Mouse (Mus musculus) c-Kit-positive CD71-positive TER-119-negative erythroid progenitor cells, embryonic 14.5 days (primary cell): ENCODE results near the gene Zbtb21.
"Not testable (repeated sequence)": the region's sequence is repeated elsewhere in the genome, so short reads cannot be mapped to it uniquely, and the experiment has no call there.

Experiments
- DNase-seq: peaks from one replicate; pipeline ENCODE4 v3.0.0-alpha.2; 2013; ENCODE audit warnings: low read depth

Gene Zbtb21

DNA sequence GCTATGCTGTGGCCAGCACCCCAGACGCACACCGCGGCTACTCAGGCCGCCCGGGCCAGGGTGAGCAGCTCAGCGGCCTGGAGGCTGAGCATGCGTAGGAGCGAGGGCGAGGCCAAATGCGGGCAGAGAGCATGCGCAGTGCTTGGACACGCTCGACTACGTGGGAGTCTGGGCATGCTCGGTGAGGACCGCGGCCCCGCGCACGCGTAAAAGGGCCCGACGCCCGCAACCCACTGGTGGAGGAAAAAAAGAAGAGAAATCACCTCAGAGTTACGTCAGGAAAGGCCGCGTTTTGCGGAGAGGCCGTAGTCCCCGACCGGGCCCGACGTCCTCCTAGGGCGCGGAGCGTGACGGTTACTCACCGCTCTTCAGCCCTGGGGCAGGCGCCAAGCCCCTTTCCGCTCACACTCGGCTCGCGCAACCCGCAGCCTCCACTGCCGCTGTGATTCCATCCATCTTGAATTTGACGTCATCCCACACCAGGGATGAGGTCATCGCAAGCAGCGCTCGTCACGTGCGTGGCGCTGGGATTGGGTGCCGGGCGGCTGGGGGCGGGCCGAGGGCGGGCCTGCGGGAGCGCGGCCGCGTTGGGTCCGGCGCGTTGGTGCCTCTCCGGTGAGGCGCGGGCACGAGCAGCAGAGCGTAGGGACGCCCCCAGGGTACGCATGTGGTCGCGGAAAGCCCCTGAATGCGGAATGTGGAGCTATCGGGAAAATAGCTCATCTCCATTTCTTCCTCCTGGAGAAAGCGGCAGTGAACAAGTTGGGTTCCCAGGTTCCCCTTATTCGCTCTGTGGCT, at the start of gene Zbtb21, which contains the start of gene C2cd2:
Zbtb21 (minus strand) TSS at position 472 of the 798 bp plus-strand sequence.
C2cd2 (minus strand) TSS at position 448 of the 798 bp plus-strand sequence.
- DNase-seq, result peak; percentile 89

DNA sequence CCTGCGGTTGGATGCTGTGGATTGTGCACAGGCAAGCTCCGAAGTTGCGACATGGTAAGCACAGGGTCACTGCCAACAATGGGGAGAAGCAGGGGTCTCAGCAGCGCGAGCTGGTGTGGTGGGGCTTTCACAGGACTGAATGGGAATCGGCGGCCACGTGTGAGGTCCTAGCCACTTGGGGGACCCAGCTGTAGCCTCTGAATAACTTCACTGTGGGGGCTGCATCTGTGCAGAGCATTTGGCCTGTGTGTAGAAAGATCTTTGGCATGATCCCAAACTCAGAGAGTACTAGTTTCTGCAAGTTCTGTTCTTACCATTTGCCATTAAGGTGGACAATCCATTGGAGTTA, 34.9 kb upstream of the Zbtb21 start:
- DNase-seq, result not testable (repeated sequence)

DNA sequence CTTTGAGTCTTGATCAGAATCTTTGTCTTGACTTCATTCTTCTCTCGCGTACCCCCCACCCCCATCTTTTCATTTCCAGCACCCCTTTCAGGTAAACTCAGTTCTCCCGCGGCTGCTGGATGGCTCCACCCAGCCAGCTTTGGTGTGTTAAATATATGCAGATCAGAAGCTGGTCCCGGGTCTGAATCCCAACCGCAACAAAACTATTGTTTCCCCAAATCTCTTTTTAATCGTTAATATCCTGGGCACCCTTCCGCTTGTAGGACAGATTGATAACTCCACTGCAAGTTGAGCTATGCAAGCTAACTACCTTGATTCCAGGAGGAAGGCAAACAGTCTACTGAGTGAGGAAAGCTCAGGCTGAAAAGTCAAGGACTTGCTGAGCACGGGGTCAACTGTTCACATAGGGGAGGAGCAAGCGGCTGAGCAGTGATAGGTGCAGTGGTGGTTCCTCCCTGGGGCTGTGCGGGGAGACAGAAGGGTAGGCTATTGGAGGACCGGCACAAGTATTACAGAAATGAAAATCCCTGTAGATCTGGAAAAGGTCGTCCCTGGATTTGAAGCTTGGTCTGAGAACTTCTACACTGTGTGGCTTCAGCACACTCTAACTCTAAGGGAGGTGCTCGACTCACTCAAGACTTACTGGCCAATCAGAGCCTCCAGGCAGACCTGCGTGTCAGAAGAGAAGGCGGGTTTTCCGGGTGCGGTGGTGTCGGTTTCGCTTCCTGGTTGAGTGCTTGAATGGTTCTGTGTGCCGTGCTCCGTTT, 34.4 kb upstream of the Zbtb21 start, which contains the start of gene B230307C23Rik:
B230307C23Rik (plus strand) TSS at position 700 of the 767 bp plus-strand sequence.
- peak; percentile 85 for DNase-seq

DNA sequence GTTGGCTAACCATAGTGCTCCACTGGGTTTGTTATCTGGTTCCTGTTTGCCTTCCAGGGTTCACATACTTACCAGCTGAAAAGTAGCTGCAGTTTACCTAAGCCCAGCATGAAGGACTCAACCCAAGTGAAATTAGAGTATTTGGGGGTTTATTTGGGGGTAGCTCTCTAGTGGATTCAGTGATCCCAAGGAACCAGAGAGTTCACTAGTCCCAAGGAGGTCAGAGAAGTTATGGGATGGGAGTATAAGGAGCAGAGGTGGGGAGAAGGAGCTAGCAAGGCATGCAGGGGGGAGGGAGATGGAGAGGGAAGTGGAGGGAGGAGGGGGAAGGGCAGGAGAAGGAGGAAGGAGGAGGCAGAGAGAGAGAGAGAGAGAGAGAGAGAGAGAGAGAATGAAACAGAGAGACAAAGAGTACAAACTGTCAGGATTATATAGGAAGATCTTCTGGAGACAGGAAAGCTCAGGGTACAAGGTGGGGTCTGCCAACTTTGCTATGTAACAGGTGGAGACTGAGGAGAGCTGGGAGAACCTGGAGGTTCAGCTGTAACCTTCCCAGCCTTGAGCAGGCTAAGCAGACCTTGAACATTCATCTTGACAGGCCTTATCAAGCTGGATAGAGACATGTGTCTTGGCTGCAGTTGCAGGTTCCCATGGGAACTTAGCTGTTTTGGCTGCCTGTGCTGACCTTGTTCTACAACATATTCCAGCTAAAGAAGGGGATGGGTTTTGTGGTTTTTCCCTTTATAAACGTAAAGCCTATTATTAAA, 33.6 kb upstream of the Zbtb21 start:
- DNase-seq, result no peak

DNA sequence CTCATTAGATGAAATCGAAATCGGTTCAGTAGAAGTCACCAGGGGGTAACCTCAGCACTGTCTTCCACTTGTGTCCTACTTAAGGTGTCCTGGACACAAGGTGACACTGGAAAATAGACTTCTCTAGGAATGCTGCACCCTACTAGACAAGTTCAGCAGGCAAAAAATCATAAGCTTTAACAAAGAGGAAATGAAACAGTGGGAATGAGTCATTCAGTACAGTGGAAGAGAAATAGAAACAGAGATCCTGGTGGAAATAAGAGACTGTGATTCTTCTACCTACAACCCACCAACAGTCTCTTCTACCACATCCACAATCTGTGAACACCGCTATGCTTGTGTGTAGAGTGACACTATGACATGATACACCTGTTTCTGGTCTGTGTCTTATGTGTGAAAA, 30.1 kb upstream of the Zbtb21 start:
- not testable (repeated sequence) for DNase-seq

DNA sequence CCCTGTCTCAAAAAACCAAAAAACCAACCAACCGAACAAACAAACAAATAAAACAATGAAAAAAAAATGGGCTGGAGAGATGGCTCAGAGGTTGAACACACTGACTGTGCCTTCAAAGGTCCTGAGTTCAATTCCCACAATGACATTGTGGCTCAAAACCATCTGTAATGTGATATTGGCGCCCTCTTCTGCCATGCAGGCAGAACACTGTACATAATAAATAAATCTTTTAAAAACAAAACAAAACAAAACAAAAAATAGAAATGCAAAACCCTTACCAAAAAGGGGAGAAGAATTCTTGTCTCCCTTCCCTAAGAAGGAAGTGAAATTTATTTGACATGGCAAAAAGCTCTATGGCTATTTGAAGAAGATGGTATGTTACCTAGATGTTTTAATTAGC, 29.1 kb upstream of the Zbtb21 start:
- no peak for DNase-seq

DNA sequence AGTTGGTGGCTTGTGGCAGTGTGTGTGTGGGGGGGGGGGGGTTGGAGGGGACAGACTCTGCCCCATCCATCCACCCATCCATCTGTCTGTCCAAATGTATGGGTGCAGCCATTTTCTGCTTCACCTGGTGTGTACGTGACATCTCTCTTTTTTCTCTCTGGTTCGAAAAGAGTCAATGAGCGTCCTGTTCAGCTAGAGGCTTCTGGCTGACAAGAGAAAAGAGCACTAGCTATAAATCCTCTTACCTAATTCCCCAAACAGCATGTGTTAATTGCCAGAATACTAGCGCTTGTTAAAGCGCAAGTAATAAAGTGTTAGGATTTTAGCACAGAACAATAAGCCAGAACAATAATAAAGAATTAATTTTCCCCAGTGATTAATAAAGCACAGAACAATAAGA, 22.2 kb upstream of the Zbtb21 start:
- no peak for DNase-seq

DNA sequence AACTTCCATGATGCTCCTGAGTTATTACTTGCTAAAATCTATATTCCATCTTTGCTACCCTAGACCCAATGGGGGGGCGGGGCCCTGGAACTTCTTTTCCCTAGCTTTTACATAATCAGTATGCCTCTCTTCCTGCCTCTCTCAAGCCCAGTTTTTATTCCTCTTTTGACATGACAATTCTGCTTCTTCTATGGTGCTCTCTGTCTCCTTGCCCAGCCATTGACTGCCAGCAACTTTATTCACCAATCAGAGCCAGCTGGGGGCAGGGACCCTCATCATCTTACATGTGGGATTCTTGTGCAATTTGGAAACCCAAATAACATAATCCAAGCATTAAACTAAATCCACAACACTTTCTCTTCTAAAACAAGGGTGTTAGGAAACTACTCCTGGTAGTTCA, 18.9 kb upstream of the Zbtb21 start:
- DNase-seq, result no peak

DNA sequence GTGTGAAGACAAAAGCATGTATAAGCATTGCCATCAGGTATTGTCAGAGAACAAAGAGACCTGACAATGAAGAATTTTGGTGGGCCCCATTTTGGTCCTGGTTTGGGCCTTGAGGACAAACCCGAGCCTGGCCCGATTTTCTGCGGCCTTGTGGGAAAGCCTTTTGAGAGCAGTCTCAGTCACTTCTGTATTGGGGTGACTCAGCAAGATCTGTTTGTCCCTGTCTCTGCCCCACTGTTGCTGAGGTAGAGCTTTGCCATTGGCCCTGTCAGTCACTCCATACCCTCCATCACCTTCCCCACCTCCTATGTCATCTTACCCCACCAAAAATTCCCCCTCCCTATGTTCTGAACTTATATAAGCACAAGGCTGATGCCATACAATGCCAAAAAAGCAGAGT, 15.3 kb upstream of the Zbtb21 start:
- DNase-seq, result no peak

DNA sequence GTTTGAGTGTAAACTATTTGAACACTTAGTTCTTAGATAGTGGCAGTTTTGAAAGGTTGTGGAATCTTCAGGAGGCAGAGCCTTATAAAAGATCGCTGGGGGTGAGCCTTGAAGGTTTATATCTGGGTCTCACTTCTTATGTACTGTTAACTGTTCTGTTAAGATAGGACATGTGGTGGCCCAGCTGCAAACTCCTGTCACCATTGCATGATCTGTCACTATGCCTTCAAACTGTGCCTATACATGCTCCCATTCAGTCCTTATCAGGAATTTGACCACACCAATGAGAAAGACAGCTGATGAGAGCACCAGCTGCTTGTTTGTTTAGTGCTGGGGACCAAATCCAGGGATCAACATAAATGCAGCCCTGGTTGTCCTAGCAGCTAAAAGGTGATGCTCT, 14.9 kb upstream of the Zbtb21 start:
- peak; percentile 14 for DNase-seq

DNA sequence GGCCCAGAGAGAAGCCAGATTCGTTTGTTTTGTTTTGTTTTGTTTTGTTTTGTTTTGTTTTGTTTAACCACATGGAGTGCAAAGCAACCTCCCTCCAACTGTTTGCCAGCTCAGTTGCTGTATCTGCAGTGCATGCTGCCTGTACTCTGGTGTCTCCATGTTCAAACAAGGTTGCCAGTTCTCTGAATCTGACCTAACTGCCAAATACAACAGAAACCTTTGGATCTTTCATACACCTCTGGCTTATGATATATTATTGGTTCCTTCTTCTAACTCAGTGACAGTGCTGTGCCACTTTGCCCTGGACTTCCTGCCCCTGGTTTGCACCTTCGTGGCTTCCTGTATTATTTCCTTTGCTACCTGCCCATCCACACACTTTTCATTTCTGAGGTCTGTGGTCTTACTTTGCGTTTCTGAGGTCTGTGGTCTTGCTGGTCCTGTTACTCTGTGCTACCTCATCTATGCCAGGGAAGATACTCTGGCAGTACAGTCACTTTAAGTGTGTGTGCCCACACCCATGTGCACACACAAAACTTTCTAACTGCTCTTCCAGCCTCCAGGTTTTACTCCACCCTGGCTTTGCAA, 1.6 kb upstream of the Zbtb21 start:
- no peak for DNase-seq

DNA sequence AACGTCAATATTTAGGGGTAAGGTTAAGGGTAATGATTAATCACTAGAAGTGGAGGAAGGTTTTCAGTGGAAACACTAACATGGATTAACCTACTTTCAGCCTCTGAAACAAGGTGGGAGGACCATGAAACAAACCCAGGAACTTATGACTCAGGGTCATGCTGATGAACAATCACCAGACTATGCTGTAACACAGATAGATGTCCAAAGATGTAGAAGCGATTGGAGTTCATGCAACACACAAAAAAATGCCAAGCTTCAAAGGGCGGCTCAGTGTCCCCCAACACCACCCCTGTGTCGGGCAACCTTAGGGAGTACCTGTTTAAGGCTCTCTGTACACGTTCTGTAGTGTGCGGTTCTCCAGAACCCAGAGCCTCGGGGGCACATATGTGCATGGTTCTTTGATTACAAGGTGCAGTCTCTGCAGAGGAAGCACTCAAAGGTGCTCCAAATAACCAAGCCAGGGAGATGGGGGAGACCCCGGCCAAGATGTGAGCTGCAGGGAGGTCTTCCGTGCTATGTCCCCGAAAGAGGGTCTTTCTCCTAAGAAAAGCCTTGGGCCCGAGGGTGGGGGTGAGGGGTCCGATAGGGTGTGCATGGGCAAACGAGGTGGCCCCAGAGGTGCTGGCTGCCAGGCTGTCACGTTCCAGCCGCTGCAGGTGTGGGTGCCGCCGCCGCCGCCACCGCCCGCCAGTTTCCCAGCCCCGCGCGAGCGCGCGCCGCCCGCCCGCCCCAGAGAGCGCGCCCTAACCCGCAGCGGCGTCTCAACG, 856 bp downstream of the Zbtb21 start:
- no peak for DNase-seq

DNA sequence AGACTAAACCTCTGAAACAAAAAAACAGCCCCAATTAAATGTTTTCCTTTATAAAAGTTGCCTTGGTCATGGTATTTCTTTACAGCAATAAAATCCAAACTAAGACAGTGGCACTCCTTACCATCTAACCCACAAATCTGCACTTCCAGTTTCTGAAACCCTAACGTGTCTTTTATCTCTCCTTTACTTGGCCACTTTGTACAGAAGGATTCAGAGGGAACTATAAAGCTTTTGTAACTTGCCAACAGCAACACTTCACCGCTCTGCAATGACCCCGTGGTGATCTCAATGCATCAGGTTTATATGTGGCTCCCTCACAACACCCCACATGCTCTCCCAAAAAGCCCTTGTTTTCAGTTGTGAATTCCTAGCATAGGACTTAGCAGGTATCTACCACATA, 2.1 kb downstream of the Zbtb21 start:
- DNase-seq, result no peak

DNA sequence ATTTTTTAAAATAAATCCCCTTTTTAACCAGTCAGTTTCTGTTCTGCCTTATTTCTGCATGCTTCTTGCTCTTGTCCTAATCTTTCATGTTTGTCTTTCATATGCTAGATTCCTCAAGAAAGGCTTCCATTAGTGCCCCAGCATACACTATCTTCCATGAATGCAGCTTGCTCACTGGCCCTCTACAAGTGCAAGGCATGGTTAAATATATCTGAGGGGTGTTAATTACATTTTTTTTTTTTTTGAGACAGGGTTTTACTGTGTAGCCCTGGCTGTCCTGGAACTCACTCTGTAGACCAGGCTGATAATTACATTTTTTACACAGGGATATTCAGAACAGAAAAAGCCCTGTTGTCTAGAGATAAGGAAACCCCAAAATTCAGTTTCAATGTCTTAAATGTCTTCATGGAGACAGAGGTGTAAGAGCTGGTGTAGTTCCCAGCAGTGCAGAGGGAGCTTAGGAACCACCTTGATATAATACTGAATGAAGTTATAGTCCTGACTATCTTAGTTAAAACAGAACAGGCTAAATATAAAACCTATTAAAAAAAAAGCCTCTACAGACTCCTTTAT, 3.9 kb downstream of the Zbtb21 start:
- no peak for DNase-seq

DNA sequence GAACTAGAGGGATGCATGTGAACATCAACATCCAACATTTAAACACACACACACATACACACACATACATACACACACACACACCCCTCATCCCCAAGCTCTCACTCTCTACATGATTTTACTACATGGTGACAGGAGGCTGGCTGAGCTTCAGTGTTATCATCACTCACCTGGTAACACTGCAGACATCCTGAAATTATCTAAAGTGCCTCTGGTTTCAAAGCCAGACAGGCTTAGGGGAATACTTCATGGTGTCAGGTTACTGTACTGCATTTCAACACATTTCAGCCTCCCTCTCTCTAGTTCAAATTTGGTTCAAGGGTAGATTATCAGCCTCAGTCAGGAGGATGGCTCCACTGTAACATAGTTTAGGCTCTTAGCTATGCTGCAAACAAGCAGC, 4.8 kb downstream of the Zbtb21 start:
- no peak for DNase-seq

DNA sequence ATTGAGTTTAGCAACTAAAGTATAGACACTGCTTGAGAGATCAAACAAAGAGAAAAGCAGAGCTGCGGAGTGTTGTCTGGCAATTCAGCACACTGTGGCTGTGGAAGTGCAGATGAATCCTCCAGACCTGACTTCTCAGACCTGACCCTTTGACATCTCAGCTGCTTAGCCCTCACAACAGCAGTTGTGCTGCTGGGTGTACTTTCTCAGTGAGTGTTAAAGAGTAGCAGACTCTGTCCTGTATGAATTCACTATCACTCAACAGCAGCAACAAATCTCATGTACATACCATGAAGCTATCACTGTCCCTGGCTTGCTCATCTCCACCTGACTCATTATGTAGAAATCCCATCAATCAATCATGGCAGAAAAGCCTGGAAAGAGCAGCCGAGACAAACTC, 6.4 kb downstream of the Zbtb21 start:
- no peak for DNase-seq

DNA sequence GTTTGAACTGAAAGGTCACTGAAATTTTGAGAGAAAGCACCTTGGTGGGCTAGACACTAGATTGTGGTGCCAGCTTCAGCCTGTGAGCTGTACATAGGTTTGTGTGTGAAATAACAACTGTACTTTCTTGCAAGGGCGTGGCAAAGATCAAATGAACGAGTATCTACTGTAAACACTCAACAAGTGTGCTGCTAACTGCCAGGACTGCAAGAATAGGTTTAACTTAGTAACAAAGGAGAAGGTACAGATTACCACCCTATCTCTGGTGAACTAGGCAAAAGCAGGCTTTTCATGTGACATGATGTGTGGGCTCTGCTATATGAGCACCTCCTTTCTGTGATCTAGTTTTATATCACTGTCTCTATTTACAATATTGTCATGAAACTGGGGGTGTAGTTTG, 9.1 kb downstream of the Zbtb21 start:
- DNase-seq, result no peak

DNA sequence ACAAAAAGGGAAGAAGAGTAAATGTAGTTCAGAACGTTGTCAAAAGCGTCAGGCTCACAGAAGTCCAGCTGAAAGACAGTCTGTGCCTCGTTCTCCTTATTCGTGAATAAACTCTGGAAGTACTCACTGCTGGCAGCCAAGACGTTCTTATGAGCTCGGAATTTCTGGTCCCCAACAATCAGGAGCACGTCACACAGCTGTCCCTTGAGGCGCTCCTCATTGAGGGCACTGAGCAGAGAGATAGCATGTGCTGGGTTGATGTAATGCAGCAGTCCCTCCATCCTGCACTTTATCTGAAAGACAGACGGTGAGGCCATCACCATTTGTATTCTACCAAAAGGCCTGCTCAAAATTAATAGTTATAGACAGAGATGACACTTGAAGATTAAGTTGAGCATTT, 9.6 kb downstream of the Zbtb21 start:
- no peak for DNase-seq

DNA sequence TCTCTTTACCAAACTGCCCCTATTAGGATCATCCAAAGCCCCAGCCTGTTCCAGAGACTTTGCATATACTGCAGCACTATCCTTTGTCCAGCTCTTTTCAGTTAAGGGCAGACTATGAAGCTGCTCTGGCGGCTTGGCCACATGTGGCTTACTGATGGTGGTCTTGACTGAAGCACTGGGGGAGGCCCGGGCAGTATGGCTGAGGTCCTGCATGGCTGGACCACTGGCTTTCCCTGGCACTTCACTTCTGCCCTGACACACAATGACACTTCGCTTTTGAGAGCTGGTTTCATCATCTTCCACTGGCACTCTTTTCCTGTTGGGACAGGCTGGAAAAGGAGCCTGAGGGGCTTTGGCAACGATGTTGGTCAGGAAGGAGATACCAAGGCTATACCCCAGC, 10.1 kb downstream of the Zbtb21 start:
- DNase-seq, result no peak

DNA sequence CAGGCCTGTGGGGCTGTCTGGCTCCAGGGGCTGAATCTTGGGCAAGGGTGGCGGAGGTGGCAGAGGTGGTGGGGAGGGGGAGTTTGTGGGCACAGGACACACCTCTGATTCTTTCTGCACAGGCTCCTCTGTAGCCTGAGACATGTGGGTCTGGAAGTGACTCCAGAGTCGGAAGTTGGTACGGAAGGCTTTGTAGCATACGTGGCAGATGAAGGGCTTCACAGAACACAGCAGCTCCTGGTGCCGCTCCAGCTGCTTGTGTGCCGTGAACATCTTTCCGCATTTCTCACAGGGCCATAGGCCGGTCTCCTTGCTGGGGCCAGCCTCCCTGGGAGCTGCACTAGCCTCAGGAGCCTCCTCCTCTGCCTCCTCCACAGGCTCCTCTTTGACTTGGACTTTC, 12.4 kb downstream of the Zbtb21 start:
- DNase-seq, result no peak

DNA sequence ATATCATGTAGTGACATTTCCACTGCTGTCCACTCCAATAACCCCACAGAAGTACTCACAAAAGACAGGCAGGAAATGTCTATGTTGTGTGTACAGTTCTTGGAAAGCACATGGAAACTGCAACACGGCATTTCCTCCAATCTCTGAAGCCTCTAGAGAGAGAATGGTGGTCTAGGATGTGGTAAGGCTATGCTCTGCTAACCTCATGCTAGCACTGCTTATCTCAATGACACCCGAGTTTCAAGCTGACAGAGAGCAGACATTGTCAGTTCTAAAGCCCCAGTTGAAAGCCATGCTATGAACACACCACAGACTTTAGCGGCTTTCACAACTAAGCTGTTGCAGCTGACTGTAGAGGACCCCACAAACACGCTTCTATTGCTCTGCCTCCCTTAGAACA, 13.6 kb downstream of the Zbtb21 start:
- DNase-seq, result no peak
